Mouse (Mus musculus) adrenal gland, postnatal 25 days (tissue): ENCODE measurements around the gene Bckdk. TPM values are rescaled to one million over a fixed set of nuclear protein-coding genes. Genes with fewer than 3 reads are reported as not detected.

ENCODE experiments used
- DNase-seq: peaks from one replicate; pipeline ENCODE4 v3.0.0; 2021; ENCODE audit warnings: mixed read lengths
- total RNA-seq: library from RNA; stranded (reverse); gene quantifications from 2 replicates; pipeline ENCODE4 v1.2.3, GENCODE M21; 2021

Bckdk gene
- total RNA-seq, 1 experiment from 2014 or later: 123 TPM

- peak; percentile 52 for DNase-seq
These were observed 7.5 kb upstream of the Bckdk start for GRCm38 (mm10) chr7:127896384-127896783.

DNA sequence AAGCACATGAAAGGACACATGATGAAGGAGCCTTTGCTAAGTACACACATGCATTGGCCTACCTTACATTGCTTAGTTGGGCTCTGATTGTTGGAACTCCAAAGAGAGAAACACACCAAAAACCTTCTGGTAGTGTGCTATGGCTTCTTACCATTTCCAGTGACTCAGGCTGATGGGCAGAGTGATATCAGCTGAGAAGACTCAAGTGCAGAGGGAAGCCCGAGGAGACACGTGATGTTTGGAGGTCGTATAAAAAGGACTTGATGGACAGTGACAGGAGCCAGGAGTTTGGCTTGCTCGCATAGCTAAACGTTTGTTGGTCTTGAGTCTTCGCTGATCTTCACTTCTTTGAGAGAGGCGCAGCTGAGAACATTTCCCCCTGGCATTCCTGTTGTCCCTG lies 6.3 kb upstream of the Bckdk start:
- DNase-seq: no peak

- DNase-seq: no peak
These were observed 5.5 kb upstream of the Bckdk start for GRCm38 (mm10) chr7:127898179-127898956.

DNA sequence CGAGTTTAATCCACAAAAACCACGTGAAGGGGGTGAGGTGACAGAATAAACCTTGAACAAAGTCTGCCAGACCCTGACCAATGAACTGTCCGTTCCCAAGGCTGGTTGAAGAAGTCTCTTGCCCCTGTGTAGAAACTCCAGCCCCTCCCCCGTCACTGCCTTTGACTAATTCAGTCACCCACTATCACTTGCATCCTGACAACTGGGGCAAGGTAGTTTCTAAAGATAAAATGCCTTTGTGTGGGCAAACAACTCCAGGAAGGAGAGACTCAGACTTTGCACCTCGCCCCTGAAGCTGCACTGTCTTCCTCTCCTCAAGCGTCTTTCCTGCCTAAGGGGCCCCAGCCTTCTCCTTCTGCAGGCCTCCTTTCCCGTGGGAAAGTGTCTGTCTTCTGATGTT lies 3.9 kb upstream of the Bckdk start:
- no peak for DNase-seq

DNA sequence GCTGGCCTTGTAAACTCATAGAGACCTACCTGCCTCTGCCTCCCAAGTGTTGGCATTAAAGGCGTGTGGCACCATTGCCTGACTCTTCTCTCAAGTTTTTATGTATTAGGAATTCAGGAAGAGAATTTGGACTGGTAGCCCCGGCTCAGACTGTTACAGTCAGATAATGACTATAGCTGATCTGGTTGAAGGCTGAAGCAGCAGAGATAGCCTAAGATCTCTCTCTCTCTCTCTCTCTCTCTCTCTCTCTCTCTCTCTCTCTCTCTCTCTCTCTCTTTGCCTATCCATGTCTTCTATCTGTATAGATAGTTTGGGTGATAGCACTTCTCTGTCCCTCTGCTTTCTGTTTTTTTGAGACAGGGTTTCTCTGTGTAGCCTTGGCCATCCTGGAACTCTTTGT lies 2.1 kb upstream of the Bckdk start:
- DNase-seq: no peak

GRCm38 (mm10) chr7:127907939-127908338 lies 4.1 kb downstream of the Bckdk start:
- no peak for DNase-seq

DNA sequence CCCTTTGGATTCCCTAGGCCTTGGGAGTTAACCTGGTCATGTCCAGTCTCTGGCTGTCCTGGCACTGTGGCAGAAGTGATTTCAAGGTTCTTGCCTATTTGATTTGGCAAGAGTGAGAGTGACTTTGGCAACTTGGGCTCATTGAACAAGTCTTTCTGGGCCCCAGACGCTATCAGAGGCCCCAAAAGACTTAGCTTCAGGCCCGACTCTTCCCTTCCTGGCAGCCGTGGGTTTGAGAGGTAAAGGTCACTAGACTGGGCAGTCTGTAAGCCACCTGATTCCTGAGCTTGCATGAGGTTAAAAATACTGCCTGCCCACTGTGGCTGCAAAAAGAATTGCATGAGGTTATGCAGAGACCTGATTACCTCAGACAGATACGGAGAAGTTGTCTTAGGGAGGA lies 4.8 kb downstream of the Bckdk start:
- DNase-seq: no peak

- peak; percentile 88 for DNase-seq
These were observed 8.4 kb downstream of the Bckdk start, which contains the start of gene Kat8 for GRCm38 (mm10) chr7:127912190-127912871. Gene Kat8 (plus strand): TSS chr7:127912516.

DNA sequence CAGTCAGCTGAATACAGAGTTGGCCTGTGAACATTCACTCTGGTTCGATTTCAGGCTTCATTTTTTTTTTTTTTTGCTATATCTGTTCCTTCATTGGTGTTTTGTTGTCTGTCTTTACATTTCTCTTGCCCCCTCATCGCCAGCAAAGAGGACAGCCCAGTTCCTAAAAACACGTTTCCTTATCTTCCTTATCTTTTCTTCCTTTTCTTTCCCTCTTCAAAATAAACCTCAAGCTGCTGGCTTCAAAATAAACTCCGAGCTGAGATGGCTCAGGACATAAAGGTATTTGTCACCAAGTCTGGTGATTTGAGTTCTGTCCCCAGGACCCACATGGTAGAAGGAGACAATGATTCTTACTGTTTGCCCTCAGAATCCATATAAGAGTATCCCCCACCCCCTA lies 9.1 kb downstream of the Bckdk start:
- DNase-seq: no peak

DNA sequence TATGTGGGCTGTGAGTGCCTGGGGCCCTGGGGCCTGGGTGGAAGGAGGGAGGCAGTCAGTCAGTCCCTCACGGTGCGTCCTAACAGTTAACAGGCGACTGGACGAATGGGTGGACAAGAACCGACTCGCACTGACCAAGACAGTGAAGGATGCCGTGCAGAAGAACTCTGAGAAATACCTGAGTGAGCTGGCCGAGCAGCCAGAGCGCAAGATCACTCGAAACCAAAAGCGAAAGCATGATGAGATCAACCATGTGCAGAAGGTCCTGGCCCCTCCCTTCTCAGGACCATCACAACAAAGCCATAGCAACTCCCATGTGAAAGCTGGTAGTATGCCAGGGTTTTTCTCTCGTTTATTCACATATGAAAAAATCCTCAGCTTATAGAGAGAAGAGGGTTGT lies 11.4 kb downstream of the Bckdk start:
- DNase-seq: no peak

GRCm38 (mm10) chr7:127918203-127918602 lies 14.3 kb downstream of the Bckdk start:
- DNase-seq: peak; percentile 49

DNA sequence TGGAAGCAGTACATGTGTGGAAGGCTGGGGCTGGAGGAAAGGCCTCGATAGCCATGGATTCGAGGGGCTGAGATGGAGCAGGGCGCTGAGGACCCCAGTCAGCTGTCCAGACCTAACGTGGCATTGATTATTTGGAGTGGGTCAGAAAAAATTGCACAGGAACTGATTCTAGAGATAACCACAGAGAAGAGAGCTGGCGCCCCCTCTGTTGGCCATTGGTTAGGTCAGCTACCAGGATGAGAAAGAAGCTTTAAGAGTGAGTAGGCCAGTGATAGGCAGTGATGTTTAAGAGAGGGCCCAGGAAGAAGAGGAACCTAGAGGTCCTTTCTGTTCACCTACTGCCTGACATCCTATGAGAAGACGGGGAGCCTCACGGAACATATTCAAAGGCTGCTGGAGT lies 15.4 kb downstream of the Bckdk start:
- no peak for DNase-seq

DNA sequence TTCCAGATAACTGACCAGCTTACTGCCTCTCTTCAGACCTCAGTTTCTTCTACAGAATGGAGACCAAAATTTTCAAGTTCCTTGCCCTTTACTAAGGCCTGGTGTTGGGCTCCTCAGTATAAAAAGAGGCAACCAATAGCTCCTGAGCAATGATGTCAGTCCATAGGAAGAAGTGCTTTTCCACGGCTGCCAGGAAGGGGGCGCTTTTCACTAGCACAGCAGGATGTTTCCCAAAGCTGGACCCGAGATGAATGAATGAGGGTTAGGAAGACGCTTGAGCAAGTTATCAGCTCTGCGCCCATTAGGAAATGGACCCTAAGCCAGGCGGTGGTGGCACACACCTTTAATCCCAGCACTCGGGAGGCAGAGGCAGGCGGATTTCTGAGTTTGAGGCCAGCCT lies 17.6 kb downstream of the Bckdk start:
- DNase-seq: no peak

DNA sequence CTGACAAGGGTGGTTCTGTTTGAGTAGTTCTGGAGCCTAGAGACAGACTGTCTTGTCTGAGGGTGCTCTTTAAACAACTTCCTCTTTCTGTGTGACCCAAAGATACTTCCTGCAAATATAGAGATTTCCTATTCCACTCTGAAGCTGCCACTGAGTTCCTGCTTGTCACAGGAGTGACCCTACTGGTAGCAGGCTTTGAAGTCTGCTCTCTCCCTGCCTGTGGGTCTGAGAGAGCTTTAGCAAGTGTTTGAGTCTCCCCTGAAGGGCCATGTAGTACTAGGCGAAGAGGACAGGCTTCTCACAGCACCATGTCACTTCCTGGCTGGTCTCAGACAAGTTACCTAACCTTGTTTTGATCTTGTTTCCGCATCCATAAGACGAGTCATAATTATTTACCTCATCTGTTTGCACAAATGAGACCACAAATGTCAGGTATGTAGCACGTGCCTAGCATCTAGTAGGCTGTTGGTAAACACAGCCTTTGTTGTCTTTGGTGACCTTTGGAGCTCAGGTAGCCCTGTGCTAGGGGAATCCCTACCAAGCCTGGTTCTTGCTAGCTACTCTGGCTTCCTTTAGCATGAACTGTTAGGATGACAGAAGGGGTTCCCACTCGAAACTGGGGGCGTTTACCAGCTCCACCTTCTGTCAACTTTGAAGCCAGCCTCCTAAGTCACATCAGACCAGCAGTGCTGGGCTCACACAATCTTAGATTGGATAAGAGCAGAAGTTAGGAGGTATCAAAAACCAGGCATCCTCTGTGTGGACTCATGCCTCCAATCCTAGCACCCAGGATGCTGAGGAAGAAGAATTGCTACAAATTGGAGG lies 18.8 kb downstream of the Bckdk start:
- no peak for DNase-seq

GRCm38 (mm10) chr7:127923714-127924113 lies 19.8 kb downstream of the Bckdk start:
- no peak for DNase-seq

DNA sequence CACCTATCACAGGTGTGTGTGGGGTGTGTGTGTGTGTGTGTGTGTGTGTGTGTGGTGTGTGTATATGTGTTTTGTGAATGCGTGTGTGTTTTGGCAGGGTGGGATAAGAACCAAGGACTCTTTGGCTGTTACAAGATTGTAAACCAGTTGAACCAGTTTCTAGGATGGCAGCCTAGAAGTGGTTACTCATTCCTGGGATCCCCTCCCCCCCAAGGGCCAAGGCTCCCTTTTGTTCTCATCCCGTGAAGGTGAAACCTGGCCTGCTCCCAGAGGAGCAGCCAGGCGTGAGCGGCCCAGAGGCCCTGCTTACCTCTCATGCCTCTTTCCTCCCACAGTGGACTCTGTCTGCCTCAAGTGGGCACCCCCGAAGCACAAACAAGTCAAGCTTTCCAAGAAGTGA lies 21.4 kb downstream of the Bckdk start:
- DNase-seq: no peak

DNA sequence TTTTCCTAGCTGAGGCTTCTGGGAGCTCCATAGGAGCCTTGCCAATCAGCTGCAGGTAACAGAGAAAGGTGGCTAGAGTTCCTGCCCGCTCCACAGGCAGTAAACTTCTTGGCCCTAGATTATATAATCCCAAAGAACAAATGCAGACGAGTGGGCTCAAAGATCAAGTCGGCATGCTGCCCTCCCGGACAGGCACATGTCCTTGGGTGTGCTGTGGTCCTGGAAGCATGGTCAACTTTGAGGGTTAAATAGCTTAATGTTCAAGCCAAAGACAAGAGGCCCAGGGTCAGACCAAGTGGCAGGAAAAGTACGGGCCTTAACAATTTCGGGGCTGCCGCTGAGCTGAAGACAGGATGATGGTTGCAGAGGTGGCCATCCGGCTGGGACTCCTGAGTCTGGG lies 22.2 kb downstream of the Bckdk start:
- DNase-seq: no peak

GRCm38 (mm10) chr7:127926846-127927245 lies 23.0 kb downstream of the Bckdk start:
- DNase-seq: no peak

- DNase-seq: no peak
These were observed 23.8 kb downstream of the Bckdk start for GRCm38 (mm10) chr7:127927726-127928125.

DNA sequence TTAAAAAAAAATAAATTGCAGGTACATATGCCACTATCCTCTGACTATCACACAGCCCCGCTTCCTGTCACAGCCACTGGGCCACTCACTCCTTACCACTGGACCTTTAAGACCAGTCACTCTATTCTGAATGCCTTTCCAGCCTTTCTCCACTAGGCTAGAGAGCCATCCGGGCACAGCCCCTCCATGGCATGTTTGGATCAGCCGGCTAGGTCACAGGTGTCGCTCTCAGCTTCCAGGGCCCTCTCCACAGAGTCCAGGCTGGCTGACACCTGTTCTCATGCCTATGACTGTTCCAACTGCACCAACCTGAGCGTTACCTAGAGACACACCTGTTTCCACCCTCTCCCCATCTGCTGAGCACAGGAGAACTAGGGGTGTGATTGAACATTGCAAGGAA lies 24.7 kb downstream of the Bckdk start:
- no peak for DNase-seq

- DNase-seq: no peak
These were observed 26.0 kb downstream of the Bckdk start, which contains the start of gene Prss8 for GRCm38 (mm10) chr7:127929923-127930322. Gene Prss8 (minus strand): TSS chr7:127930104.

- DNase-seq: no peak
These were observed 26.8 kb downstream of the Bckdk start for GRCm38 (mm10) chr7:127930636-127931035.
